Mouse (Mus musculus): Measurements from ENCODE around the gene Macrod1. TPM values are rescaled to one million over a fixed set of nuclear protein-coding genes. Genes with fewer than 3 reads are reported as not detected.
A peak's percentile ranks its signal among the peaks of the same experiment; 100 is the strongest.

Macrod1 gene
- polyA plus RNA-seq, 1 experiment = 22.3 TPM

- DNase-seq (ENCODE audit: extremely low spot score in 1 of 2, low spot score in 1 of 2) = peak in 1 of 2 experiments; percentile 62
These were observed 107.6 kb downstream of the Macrod1 start for GRCm38 (mm10) chr19:7164238-7164637.

GRCm38 (mm10) chr19:7164820-7165323 is 108.3 kb downstream of the Macrod1 start:
- DNase-seq (ENCODE audit: extremely low spot score in 1 of 2, low spot score in 1 of 2) = peak in 1 of 2 experiments; percentile 63

DNA sequence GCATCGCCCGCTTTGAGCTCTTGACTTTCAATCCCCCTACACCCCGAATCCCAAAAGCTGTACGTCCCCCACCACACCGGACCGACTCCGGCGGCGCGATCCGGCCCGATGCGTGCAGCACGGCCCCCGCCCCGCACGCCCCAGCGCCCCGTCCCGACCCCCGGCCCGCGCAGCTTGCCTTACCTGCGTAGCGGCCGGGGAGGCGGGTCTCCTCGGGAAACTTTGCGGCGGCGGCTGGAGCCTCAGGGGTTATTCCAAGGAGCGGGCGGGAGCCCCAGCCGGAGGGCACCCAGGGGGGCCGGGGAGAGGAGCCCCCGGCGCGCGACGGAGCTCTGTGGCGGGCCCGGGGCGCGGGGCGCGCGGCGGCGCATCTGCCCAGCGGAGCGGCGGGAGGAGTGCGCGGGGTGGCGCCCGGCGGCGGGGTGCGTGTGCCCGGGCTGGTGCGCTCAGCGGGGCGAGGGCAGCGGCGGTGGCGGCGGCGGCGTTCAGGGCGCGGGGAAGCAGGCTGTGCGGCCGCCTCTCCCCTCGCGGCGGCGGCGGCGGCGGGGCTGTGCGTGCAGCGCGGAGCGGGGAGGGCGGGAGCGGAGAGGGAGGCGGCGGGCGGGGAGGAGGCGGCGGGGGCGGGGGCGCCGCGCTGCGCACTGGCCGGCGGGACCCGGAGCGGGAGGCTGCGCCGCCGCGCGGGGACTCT is 109.0 kb downstream of the Macrod1 start:
- DNase-seq (ENCODE audit: extremely low spot score in 1 of 2, low spot score in 1 of 2) = no peak

GRCm38 (mm10) chr19:7166200-7166711 is 109.6 kb downstream of the Macrod1 start:
- no peak for DNase-seq (ENCODE audit: extremely low spot score in 1 of 2, low spot score in 1 of 2)

DNA sequence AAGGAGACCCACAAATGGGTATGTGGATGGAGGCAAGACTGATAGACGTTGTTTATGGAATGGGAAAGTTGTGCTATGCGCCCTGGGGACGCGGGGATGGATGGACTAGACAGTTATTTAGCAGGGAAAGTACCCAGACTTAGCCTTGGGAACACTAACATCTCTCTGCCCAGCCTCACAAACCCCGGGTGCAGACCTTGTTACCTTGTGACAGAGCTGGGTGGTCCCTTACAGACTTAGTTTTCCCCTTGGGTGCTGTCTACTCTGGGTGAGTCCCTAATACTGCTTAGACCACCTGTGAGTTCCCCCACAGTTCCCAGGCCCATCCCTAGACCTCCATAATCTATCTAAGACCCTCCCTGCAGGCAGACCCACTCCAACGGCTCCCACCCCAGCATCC is 110.2 kb downstream of the Macrod1 start:
- DNase-seq (ENCODE audit: extremely low spot score in 1 of 2, low spot score in 1 of 2) = no peak

DNA sequence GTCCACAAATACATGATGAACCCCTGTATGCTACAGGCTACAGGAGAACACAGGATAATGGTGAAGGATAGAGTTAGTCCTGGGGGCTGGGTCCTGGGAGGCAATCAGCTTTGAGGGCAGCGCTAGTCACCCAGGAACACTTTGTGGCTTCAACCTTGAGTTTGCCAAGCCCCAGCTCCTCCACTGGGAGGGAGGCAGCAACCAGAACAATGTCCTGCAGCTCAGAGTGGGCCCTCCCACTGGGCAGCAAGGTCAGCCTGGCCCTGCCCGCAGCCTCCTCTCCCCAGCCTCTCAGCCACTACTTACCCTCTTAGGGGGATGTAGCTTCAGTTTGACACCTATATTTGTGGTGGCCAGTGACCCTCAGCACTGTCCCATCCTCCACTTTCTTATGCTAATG is 111.8 kb downstream of the Macrod1 start:
- no peak for DNase-seq (ENCODE audit: extremely low spot score in 1 of 2, low spot score in 1 of 2)

DNA sequence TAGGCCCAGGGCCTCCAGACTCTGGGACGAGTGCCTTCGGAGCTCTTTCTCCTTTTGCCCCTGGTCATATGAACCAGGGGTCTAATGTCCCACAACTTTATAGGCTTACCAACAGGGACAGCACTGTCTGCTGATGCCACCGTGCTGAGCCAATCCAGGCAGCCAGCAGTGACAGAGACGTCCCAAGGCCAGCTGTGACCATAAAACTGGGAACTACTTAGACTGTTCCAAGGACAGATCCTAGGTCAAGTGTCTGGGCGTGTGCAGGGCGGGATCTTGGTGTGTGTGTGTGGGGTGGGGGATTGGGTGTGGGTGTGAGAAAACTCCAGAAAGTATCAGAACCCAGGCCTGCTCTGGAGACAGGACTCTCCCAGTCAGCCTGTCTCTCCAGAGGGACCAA is 114.3 kb downstream of the Macrod1 start:
- no peak for DNase-seq (ENCODE audit: extremely low spot score in 1 of 2, low spot score in 1 of 2)

GRCm38 (mm10) chr19:7171447-7171846 is 114.8 kb downstream of the Macrod1 start:
- no peak for DNase-seq (ENCODE audit: extremely low spot score in 1 of 2, low spot score in 1 of 2)

DNA sequence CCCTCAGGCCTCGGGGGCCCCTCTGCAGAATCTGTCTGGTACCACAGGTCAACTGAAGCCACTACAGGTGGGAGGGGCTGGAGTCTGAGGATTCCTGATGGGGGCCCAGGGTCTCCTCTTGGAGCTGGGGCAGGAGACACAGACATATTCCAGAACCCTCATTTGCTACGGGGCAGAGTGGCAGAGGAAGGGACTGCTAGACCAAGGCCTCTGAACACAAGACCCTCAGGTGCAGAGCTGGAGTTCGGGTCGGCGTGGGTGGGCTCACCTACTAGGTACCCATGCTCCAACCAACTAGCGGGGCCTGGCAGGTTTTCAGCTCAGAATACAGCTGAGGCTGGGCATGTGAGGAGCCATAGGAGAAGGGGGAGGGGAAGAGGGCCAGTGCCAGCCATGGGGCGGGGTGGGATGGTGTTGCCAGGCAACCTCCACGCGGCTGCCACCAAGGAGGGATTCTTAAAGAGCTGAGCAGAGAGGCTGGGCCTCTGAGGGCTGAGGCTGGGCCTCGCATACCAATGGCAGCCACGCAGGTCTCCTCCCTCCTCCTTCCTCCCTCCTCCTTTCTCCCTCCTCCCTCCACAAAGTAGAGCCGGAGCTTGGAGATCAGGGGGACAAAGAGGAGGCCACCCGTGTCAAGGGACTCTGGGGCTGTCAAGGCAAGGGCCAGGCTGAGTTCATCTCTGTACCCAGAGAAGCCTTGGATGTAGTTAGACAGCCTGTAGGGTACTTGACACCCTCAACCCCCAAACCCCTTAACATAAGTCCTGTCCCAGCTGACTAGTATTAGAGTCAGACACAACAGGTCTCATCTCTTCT is 115.6 kb downstream of the Macrod1 start:
- DNase-seq (ENCODE audit: extremely low spot score in 1 of 2, low spot score in 1 of 2) = peak; percentile 64 to 78

DNA sequence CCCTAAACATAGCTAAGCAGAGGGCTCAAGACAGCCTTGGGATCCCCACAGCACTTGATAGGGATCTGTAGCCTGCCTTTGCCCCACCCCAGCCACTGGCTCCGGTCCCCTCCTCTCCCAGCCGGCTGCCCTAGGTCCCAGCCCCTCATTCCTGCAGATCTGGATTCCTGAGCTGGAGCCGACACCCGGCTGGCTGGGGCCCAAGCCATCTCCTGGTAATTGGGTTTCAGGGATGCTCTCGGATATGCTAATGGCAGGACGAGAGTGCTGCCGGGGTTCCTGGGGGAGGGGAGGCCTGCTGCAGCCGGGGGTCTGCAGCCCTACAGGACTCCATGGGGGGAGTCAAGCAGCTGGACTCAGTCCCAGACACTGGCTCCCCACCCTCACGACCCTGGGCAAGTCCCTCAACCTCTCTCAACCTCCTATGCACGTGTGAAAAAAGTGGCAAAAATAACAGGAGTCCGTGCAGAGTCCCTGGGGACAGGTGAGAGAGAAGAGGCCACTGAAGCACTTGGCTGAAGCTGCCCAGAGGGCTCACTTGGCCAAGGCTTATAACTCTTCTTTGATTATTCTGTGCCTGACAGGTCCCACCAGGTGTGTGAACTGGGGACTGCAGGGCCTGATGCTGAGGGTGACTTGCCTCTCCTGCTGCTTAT is 119.6 kb downstream of the Macrod1 start:
- DNase-seq (ENCODE audit: extremely low spot score in 1 of 2, low spot score in 1 of 2) = no peak

DNA sequence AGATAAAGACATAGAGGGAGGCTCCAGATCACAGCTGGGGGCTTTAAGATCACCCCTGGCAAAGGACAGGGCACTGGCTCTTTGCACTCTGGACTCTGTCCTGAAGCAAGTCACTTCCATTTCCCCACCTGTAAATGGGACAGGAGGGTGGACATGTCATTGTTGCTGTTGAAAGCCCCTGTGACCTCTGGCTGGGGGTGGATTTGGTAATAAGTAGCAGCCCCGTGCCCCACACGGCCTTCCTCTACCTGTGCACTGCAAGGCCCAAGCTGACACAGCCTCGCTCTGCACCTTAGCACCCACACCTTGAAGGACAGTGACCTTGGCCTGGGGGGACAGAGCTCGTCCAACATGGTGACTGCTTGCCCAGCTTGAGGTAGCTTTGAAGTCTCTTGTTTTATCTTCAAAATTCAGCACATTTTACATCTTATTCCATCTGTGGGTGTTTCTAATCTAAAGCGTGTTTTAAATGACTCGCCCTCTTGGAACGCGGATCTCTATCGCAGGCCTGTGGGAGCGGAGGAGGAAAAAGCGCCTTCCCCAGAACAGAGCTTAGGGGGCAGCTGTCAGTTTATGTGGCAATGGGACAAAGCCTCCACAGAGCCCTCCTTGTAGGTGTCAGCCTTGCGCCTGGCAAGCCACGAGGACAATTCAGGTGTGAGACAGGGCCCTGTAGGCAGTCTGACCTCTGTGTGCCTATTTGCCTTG is 121.3 kb downstream of the Macrod1 start:
- DNase-seq (ENCODE audit: extremely low spot score in 1 of 2, low spot score in 1 of 2) = no peak

GRCm38 (mm10) chr19:7178841-7179452 is 122.3 kb downstream of the Macrod1 start:
- no peak for DNase-seq (ENCODE audit: extremely low spot score in 1 of 2, low spot score in 1 of 2)

DNA sequence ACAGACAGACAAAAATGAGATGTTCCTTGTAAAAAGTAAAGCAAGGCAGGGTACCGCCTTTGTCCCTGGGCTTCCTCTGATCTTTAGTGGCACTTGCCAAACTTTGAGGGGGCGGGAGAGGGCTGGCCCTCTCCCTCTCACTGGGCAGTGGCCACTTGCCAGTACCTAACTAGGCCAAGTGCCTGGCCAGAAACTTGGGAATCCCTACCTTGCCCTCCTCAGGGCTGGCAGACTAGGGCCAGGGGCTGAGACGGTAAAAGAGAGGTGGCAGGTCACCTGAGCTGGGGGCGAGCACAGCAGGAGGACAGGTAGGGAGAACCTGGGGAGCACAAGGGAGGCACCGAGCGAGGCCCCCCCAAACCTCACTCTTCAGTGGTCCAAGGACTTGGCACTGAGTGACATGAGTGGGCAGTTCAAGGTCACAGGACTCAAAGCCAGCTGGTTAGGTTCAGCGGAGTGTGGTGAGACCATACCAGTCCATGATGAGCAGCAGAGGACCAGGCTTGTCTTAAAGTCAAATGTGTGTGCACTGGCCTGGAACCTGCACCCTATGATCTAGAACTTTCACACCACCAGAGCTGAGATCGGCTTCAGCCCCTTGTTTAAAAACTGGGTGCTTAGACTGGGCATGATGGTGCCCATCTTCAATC is 124.3 kb downstream of the Macrod1 start:
- no peak for DNase-seq (ENCODE audit: extremely low spot score in 1 of 2, low spot score in 1 of 2)

- no peak for DNase-seq (ENCODE audit: extremely low spot score in 1 of 2, low spot score in 1 of 2)
These were observed 124.9 kb downstream of the Macrod1 start for GRCm38 (mm10) chr19:7181496-7181895.

GRCm38 (mm10) chr19:7182273-7182949 is 125.8 kb downstream of the Macrod1 start:
- DNase-seq (ENCODE audit: extremely low spot score in 1 of 2, low spot score in 1 of 2) = peak in 1 of 2 experiments; percentile 82

- DNase-seq (ENCODE audit: extremely low spot score in 1 of 2, low spot score in 1 of 2) = no peak
These were observed 126.8 kb downstream of the Macrod1 start for GRCm38 (mm10) chr19:7183419-7183818.

- no peak for DNase-seq (ENCODE audit: extremely low spot score in 1 of 2, low spot score in 1 of 2)
These were observed 128.4 kb downstream of the Macrod1 start for GRCm38 (mm10) chr19:7185059-7185458.

DNA sequence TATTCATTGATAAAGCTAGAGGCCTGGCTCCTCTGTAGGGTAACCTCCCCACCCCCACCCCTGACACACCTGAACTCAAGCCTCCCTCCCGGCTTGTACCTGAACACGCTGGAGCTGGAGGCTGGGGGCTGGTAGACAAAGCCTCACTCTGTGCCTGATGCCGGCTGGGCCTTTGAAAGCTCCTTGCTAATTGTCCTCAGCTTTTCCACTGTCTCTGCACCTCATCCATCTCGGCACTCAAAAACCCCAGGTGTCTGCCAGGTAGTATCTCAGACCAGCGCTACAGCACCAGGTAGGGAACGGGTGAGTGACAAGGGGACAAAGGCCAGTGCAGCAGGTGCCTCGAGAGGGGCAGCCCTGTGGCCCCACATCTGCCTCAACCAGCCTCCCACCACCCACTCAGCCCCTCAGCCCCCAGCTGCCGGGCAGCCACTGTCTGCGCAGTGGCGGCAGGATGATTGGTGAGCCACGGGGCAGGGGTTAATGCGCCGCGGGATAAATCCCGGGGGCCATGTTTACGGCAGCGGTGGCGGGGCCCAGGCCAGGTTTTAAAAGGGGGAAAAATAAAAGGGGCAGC is 129.2 kb downstream of the Macrod1 start:
- no peak for DNase-seq (ENCODE audit: extremely low spot score in 1 of 2, low spot score in 1 of 2)

GRCm38 (mm10) chr19:7187157-7187556 is 130.5 kb downstream of the Macrod1 start:
- no peak for DNase-seq (ENCODE audit: extremely low spot score in 1 of 2, low spot score in 1 of 2)

All from frontal cortex, adult 2 months (tissue).